Mouse (Mus musculus): ENCODE results near the gene Sowaha. TPM values are rescaled to one million over a fixed set of nuclear protein-coding genes. Genes with fewer than 3 reads are reported as not detected.

Gene Sowaha
- total RNA-seq (2023), result 0.50 TPM

GRCm38 (mm10) chr11:53479783-53480301, at the start of gene Sowaha, which contains the start of gene Gm9945:
Sowaha (minus strand) TSS chr11:53480274.
Gm9945 (plus strand) TSS chr11:53480166.

GRCm38 (mm10) chr11:53519207-53520121, 39.4 kb upstream of the Sowaha start, which contains the start of gene Sept8:
Sept8 (plus strand) TSS chr11:53519257.

DNA sequence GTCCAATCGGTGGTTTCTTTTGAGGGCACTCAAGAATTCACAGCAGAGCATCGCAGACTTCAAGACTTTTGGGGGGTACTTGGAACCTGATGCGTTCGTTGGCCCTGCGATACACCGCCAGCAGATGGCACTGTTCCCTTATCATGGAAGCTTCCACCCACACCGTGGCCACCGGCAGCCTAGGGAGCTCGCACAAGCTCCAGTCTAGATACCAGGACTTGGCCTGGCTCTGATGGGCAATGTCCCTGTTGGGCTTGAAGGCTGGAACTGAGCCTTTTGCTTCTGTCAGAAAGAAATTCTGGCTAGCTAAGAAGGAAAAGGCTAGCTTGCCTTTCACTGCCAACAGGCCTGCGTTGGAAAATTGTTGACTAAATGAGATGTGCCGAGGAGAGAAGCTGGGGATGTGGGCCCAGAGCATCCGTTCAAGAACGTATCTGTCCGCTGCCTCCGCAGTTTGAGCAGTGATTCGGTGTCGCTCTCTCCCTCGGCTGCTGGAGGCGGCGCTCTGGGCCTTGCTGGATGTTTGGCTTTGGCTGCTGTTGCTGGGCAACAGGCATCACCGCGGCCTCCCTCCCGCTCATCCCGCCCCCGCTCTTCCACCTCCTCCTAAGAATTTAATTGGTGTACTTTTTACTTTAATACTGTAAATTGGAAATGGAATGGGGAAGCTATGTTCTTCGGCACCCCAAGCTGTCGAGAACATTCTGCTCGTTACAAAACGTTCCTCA, 9.9 kb downstream of the Sowaha start, which contains the start of gene Gm9837:
Gene Gm9837, minus strand, starts transcription at position 512 of the 728 bp plus-strand sequence.

DNA sequence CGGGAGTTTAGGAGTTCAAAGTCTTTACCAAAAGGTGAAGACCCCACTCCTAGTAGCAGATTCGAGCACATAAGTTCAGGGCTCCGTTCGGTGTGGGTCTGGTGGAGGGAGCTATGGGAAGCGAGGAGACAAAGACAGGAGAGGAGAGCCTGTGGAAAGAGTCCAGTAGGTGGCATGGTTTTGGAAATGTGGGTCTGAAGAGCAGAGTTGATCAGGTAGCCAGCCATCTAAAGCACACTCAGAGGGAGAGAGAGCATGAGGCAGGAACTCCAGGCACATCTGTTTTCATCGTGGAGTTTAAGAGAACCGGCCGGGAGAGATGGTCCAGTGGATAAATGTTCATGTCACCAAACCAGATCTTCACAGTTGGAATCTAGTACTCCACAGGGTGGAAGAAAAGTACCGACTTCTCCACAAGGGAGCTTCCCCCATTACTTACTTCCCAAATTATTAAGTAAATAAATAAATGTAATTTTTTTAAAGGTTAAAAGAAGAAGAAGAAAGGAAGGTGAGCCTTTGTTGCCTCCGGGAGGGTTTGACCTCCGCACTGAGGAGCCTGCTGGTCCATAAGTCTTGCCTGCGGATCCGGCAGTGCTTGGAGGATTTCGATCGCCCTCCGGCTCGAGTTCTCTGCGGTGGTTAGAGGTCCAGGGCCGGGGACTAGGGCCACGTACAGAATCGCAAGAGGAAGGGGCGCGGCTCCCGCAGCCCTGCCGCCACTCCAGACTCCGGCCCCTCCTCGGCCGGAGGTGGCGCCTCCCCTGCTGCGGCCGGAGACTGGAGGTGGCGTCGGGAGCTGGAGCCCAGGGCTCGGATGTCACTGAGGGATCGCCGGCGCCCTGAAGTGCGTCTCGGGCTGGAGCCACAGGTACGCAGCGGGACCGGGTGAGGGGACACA, 23.4 kb downstream of the Sowaha start, which contains the start of the genes Gm10447 and Shroom1:
Gene Gm10447, minus strand, starts transcription at position 637 of the 898 bp plus-strand sequence.
Gene Shroom1, plus strand, starts transcription at position 732 of the 898 bp plus-strand sequence.

DNA sequence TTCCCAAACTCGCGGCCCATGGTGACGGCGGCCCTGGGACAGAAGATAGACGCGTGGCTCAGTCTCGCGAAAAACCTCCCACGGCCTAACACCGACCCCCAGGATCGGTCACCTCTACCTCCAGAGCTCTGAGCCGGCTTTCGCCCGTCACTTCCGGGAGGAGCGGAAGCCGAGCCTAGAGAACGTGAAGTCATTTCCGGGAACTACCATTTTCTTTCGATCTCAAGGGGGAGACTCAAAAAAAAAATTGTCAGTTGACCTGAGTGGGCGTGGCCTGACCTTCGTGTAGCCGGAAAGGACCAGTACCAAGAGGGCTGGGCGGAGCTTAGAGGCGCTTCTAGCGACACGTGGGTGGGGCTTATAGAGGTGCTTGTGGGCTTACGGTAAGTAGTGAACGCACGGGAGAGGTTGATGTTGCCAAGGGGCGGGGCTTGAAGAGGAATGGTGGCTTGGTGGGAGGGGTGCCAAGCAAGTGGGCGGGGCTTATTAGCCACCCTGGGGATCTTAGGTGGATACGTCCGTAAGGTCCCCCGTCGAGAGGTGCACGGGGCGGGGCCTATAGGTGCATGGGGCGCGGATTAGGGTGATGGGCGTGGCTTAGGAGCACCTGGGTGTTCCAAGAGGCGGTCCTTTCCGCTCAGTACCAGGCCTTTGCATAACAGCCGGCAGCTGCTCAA, 49.3 kb downstream of the Sowaha start, which contains the start of the genes Uqcrq and Gdf9:
Gene Uqcrq, minus strand, starts transcription at position 162 of the 677 bp plus-strand sequence.
Gene Gdf9, plus strand, starts transcription at position 354 of the 677 bp plus-strand sequence.

Other genes with a start within 250 kb of the Sowaha start
- 122 TPM for gene Hspa4, start 179.8 kb downstream of the Sowaha start, total RNA-seq (2023)
- gene Zcchc10, start 155.6 kb downstream of the Sowaha start, total RNA-seq (2023), result 24.2 TPM
- gene Aff4, start 129.4 kb downstream of the Sowaha start, total RNA-seq (2023), result 333 TPM
- not detected for gene Leap2, start 57.1 kb downstream of the Sowaha start, total RNA-seq (2023)
- gene Uqcrq, start 49.4 kb downstream of the Sowaha start, total RNA-seq (2023), result 136 TPM
- not detected for gene Gdf9, start 49.3 kb downstream of the Sowaha start, total RNA-seq (2023)
- not detected for gene Gm10447, start 23.2 kb downstream of the Sowaha start, total RNA-seq (2023)
- gene Shroom1, start 23.1 kb downstream of the Sowaha start, total RNA-seq (2023), result not detected
- not detected for gene Gm9837, start 9.8 kb downstream of the Sowaha start, total RNA-seq (2023)
- not detected for gene Gm9945, start 108 bp downstream of the Sowaha start, total RNA-seq (2023)
- 2.9 TPM for gene Sept8, start 39.0 kb upstream of the Sowaha start, total RNA-seq (2023)
- gene Kif3a, start 87.1 kb upstream of the Sowaha start, total RNA-seq (2023), result 6.3 TPM
- not detected for gene Il4, start 138.4 kb upstream of the Sowaha start, total RNA-seq (2023)
- not detected for gene Il13, start 154.4 kb upstream of the Sowaha start, total RNA-seq (2023)
- 21.0 TPM for gene Rad50, start 227.0 kb upstream of the Sowaha start, total RNA-seq (2023)
- not detected for gene Il5, start 240.5 kb upstream of the Sowaha start, total RNA-seq (2023)

All from CD4-positive naive resting alpha-beta T cell, adult 76 days (primary cell).